Mouse (Mus musculus): Measurements from ENCODE around the gene Cd300lb. TPM values are rescaled to one million over a fixed set of nuclear protein-coding genes. Genes with fewer than 3 reads are reported as not detected.

Gene Cd300lb
- polyA plus RNA-seq (2015; fragmentation: Nextera tagmentation; extraction: Ambion mirVana), result 0.14 and 0.19 TPM in 2 replicates

DNA sequence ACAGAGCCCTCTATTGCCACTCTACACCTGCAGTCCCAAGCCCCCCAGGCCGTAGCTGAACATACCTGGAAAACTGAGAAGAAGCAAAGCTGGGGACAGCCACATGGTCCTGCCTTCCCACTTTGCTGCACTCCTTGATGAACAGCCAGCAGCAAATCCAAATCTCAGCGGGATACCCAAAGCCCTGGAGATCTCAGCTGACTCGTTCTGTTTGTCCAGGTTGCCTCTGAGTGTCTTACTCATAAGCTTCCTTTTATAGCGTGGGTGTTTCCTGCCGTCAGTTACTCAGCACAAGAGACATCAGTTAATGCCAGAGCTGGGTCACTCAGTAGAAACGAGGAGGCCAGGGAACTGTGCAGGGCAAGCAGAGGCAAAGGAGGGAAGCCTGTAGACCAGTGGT, at the start of gene Cd300lb:
Gene Cd300lb, minus strand, starts transcription at position 243 of the 400 bp plus-strand sequence.
- WGBS, result 57% methylated on average over 6 of the region's 6 CpGs

DNA sequence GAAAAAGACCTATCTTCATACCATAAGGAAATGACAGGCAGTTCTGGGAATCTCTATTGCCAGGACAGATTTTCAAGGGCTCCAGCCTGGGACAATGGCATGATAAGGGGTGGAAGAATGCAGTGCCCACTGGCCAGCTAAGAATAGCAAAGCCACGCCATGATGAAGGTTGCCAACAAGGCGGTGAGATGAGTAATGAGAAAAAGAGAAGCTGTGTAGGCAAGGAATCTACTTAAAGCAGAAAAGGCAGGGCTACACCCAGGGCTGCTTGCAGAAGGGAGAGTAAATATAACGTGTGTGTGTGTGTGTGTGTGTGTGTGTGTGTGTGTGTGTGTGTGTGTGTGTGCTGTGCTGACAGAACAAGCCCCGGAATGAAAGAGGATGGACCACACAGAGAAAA, 47.7 kb upstream of the Cd300lb start:
- no peak overlapping the region for H3K4me2 ChIP-seq (replicated peaks)
- WGBS, result 77% methylated on average over 3 of the region's 4 CpGs
- no peaks in the 10 kb centered on the region for H3K27me3 ChIP-seq
- H3K27ac ChIP-seq, result no peak overlapping the region
- ATAC-seq (ENCODE audit: low FRiP score, low read depth), result no peak
- H3K9me3 ChIP-seq, result peaks cover 24% of the 10 kb centered on the region
- no peaks in the 10 kb centered on the region for H3K4me1 ChIP-seq
- no peak overlapping the region for H3K4me3 ChIP-seq
- H3K36me3 ChIP-seq, result no peaks in the 10 kb centered on the region
- H3K9ac ChIP-seq, result no peak overlapping the region

More for the DNA sequence above, at the start of gene Cd300lb:
- Histone ChIP-seq H3K9me3 (no peaks in the 10 kb centered on the region), H3K4me1 (no peaks in the 10 kb centered on the region), H3K9ac (no peak within 1 kb of the TSS), H3K36me3 (no peaks in the 10 kb centered on the region), H3K4me2 (replicated peaks) (no peak within 1 kb of the TSS), H3K4me3 (no peak within 1 kb of the TSS), H3K27ac (no peak within 1 kb of the TSS), H3K27me3 (no peaks in the 10 kb centered on the region)
- ATAC-seq (ENCODE audit: low FRiP score, low read depth), result no peak

DNA sequence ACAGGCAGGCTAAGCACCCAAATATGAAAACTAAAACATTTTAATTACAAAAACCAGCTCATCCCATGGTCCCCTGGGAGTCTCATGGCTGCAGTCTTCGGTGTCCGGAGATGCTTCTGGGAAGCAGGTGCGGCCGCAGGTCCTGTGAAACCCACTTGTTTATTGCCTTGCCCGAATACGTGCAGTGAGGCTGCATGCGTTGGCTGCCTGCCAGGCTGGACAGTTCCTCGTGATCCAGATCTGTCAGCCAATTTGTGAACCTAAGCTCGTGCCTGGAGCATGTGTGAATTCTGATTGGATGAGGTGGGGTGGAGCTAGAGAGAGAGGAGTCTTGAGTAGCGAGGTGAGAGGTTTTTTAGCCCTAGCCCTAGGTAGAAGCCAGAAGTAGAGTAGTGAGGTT, 38.5 kb upstream of the Cd300lb start:
- Histone ChIP-seq H3K9ac (no peak overlapping the region), H3K4me3 (no peak overlapping the region), H3K27me3 (no peaks in the 10 kb centered on the region), H3K27ac (no peak overlapping the region), H3K36me3 (no peaks in the 10 kb centered on the region), H3K4me2 (replicated peaks) (no peak overlapping the region), H3K4me1 (no peaks in the 10 kb centered on the region), H3K9me3 (peaks cover 22% of the 10 kb centered on the region)
- 78% methylated on average over 10 of the region's 10 CpGs for WGBS
- ATAC-seq (ENCODE audit: low FRiP score, low read depth), result no peak

DNA sequence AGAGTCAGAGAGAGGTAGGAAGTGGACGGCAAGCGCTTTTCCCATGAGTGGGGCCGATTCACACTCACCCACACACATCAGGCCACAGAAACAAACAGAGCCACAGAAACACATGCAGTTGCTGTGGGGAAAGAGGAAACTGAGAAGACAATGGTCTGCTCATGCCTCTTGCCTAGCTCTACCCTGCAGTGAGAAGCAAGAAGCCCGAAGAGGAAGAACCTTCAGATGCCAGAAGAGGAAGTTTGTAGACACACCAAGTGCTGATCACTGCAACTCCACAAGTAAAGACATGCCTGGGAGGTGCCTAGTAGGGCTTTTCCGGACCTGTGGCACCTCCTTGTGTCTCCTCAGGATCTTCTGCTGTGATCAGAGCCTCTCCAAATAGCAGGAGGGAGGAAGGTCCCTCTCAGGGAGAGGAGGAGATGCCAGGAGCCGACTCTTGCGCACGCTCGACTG, 34.6 kb upstream of the Cd300lb start, which contains the start of gene Cd300c:
Gene Cd300c, minus strand, starts transcription at position 406 of the 456 bp plus-strand sequence.
- no peaks in the 10 kb centered on the region for H3K4me1 ChIP-seq
- H3K36me3 ChIP-seq, result no peaks in the 10 kb centered on the region
- no peak within 1 kb of the TSS for H3K9ac ChIP-seq
- peaks cover 7% of the 10 kb centered on the region for H3K9me3 ChIP-seq
- H3K27me3 ChIP-seq, result no peaks in the 10 kb centered on the region
- H3K4me2 ChIP-seq (replicated peaks), result no peak within 1 kb of the TSS
- no peak for ATAC-seq (ENCODE audit: low FRiP score, low read depth)
- no peak within 1 kb of the TSS for H3K27ac ChIP-seq
- no peak within 1 kb of the TSS for H3K4me3 ChIP-seq
- 81% methylated on average over 9 of the region's 9 CpGs for WGBS

DNA sequence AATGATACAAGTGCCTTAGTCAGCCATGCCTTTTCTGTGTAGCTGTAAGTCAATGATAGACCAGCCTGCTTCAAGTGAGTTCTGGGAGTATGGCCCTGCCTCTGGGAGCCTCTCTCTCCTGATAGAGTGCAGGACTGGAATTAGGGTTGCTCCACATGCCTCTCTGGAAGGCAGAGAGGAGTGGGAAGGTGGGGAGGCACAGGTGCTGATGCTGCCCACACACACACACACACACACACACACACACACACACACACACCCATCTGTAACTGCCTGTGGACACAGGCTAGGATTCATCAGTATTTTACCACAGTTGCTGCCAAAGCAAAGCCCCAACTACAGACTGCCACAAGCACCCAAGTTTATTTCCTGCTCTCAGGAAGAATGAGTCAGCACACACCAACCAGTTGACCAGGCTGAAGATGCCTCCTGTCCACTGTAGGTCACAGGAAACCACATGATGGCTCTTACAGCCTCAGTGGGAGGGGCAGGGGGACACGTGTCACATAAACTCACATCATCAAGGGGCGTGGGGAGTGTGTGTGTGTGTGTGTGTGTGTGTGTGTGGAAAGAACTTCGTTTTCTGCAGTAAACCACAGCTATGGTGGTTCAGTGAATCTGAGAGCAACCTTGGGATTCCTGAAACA, 31.1 kb upstream of the Cd300lb start:
- no peak overlapping the region for H3K4me2 ChIP-seq (replicated peaks)
- H3K4me1 ChIP-seq, result no peaks in the 10 kb centered on the region
- no peak for ATAC-seq (ENCODE audit: low FRiP score, low read depth)
- H3K27ac ChIP-seq, result no peak overlapping the region
- no peaks in the 10 kb centered on the region for H3K36me3 ChIP-seq
- no peaks in the 10 kb centered on the region for H3K27me3 ChIP-seq
- 58% methylated on average over 3 of the region's 3 CpGs for WGBS
- H3K9me3 ChIP-seq, result no peaks in the 10 kb centered on the region
- no peak overlapping the region for H3K4me3 ChIP-seq
- H3K9ac ChIP-seq, result no peak overlapping the region

DNA sequence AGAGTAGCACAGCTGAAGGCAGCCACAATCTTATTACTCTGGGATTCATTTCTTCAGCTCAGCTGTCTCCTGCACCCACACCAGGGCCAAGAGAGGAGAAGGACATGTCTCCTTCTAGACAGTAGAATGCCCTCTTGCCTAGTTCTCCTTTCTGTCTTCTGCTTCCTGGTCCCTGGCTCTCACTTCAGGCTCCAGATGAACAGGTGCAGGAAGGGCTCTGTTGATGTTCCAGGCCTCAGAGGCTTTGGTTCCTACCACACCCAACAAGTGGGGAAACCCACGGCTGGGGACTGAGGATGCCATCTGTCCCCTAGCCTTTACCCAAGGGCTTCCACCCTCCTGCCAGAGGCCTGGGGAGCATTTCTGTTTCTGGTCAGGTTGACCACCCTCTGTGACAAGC, 26.2 kb upstream of the Cd300lb start:
- Histone ChIP-seq H3K4me1 (no peaks in the 10 kb centered on the region), H3K9me3 (no peaks in the 10 kb centered on the region), H3K27ac (no peak overlapping the region), H3K36me3 (no peaks in the 10 kb centered on the region), H3K9ac (no peak overlapping the region), H3K27me3 (no peaks in the 10 kb centered on the region), H3K4me3 (no peak overlapping the region), H3K4me2 (replicated peaks) (no peak overlapping the region)
- ATAC-seq (ENCODE audit: low FRiP score, low read depth), result no peak
- 65% methylated on average over 1 of the region's 1 CpGs for WGBS

DNA sequence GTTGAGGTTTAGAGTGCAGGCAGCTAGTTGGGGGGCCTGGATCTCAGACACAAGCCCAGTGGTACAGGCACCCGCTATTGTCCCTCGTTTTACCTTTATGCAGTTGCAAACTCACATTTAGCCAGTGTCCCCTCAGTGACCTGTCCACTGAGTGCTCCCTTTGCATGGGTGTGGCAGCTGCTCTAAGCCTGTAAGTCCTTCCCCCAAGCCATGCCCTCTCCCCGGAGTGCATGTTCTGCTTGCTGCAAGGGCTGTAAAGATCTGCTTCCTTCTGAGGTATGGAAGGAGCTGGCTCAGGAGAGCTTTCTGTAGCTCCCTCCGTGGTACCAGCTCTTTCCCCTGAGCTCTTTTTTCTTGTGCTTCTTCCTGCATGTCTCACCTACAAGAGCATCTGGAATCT, 595 bp downstream of the Cd300lb start:
- no peak overlapping the region for H3K9ac ChIP-seq
- WGBS, result 72% methylated on average over 4 of the region's 4 CpGs
- no peaks in the 10 kb centered on the region for H3K27me3 ChIP-seq
- no peak overlapping the region for H3K27ac ChIP-seq
- H3K4me2 ChIP-seq (replicated peaks), result no peak overlapping the region
- no peak for ATAC-seq (ENCODE audit: low FRiP score, low read depth)
- H3K4me3 ChIP-seq, result no peak overlapping the region
- H3K4me1 ChIP-seq, result no peaks in the 10 kb centered on the region
- H3K9me3 ChIP-seq, result no peaks in the 10 kb centered on the region
- no peaks in the 10 kb centered on the region for H3K36me3 ChIP-seq

DNA sequence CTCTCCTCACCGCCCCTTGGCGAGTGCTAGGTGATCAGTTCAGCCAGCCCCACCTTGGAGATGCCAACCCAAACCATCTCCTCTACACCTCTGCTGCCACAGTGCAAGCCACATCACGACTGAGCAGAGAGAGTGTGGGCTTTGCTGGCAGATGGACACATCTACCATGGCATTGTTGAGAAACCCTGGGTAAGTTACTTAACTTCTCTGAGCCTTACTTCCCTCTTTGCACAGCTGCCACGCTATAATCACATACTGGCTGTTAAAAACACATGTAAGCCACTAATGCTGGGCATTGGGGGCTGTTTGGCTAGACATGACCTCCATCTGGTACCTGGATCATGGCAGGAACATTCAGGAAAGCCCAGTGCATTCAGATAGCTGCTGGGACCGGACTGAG, 3.1 kb downstream of the Cd300lb start:
- no peak for ATAC-seq (ENCODE audit: low FRiP score, low read depth)
- WGBS, result 68% methylated on average over 5 of the region's 5 CpGs
- no peak overlapping the region for H3K27ac ChIP-seq
- H3K4me1 ChIP-seq, result no peaks in the 10 kb centered on the region
- no peak overlapping the region for H3K4me2 ChIP-seq (replicated peaks)
- no peaks in the 10 kb centered on the region for H3K9me3 ChIP-seq
- no peaks in the 10 kb centered on the region for H3K27me3 ChIP-seq
- H3K4me3 ChIP-seq, result no peak overlapping the region
- H3K9ac ChIP-seq, result no peak overlapping the region
- H3K36me3 ChIP-seq, result no peaks in the 10 kb centered on the region

DNA sequence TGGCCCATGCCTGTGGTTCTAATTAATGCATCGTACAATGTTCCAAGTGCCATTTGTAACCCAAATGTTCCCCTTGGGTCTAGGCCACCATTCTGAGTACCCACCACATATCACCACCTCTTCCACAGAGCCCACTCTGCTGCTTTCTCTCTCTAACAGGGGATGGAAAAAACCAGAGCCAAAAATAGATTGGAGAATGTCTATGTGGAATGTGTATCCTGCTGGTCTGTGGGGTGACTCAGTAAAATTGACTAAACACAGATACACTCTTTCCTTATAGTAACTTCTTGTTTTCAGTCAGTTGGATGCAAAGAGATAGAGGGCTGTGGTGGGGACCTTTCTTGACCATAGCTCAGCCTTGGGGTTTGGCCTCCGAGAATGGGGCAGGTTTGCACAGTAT, 4.6 kb downstream of the Cd300lb start:
- Histone ChIP-seq H3K9me3 (no peaks in the 10 kb centered on the region), H3K36me3 (no peaks in the 10 kb centered on the region), H3K4me1 (no peaks in the 10 kb centered on the region), H3K27me3 (no peaks in the 10 kb centered on the region), H3K4me3 (no peak overlapping the region), H3K9ac (no peak overlapping the region), H3K27ac (no peak overlapping the region), H3K4me2 (replicated peaks) (no peak overlapping the region)
- no peak for ATAC-seq (ENCODE audit: low FRiP score, low read depth)
- 79% methylated on average over 2 of the region's 2 CpGs for WGBS

DNA sequence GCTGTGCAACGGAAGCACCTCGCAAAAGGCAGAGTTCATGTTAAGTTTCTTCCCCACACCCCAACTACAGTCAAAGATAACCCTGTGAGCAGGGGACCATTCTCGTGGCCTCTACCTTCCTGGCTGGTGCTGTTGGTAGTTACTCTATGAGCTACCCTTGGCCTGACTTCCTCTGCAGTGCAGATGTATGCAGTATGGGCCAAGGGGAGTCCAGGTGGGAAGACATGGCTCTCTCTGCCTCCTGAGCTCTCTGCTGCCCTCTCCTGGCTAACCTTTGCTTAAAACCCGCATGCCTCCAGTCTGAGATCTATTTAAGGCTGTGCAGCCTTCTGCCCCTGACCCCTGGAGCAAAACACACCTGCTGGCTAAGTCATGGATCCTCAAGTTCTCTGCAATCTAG, 10.2 kb downstream of the Cd300lb start:
- Histone ChIP-seq H3K9ac (no peak overlapping the region), H3K36me3 (no peaks in the 10 kb centered on the region), H3K4me3 (no peak overlapping the region), H3K9me3 (no peaks in the 10 kb centered on the region), H3K4me2 (replicated peaks) (no peak overlapping the region), H3K4me1 (no peaks in the 10 kb centered on the region), H3K27me3 (no peaks in the 10 kb centered on the region), H3K27ac (no peak overlapping the region)
- no peak for ATAC-seq (ENCODE audit: low FRiP score, low read depth)
- 73% methylated on average over 4 of the region's 4 CpGs for WGBS

DNA sequence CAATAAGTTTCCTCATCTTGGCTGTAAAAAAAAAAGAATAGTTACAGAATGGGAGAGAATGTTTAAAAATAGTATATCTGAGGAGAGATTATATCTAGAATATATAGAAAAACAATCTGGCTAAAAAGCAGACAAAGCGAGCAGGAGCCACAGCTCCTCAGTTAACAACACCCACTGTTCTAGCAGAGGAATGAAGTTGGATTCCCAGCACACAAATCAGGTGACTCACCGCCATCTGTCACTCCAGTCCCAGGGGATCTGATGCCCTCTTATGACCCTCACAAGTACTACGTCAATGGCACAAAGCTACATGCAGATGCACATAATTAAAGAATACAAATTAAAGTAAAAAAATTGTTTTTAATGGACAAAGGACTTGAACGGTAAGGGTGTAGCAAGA, 11.7 kb downstream of the Cd300lb start:
- Histone ChIP-seq H3K36me3 (no peaks in the 10 kb centered on the region), H3K4me2 (replicated peaks) (no peak overlapping the region), H3K27ac (no peak overlapping the region), H3K27me3 (no peaks in the 10 kb centered on the region), H3K9ac (no peak overlapping the region), H3K4me3 (no peak overlapping the region), H3K9me3 (no peaks in the 10 kb centered on the region), H3K4me1 (no peaks in the 10 kb centered on the region)
- no peak for ATAC-seq (ENCODE audit: low FRiP score, low read depth)
- WGBS, result 72% methylated on average over 4 of the region's 4 CpGs

DNA sequence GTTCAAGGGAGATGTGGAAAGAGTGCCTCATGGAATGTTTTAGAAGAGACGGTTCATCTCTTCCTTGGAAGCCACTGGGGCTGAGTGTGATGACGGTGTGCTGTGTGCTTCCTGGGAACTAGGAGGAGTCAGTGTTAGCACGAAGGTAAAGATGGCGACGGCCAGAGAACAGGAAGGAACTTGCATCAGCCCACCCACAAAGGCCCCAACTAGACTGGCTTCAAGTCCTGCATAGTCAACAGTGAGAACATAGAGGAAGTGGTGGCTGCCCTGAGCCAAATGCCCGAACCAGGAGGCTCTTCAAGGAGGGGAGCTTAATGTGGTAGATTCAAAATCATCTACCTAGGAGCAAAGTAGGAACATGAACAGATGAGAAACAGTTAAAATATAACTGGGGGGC, 17.1 kb downstream of the Cd300lb start:
- H3K9ac ChIP-seq, result no peak overlapping the region
- no peak overlapping the region for H3K27ac ChIP-seq
- no peak for ATAC-seq (ENCODE audit: low FRiP score, low read depth)
- peaks cover 12% of the 10 kb centered on the region; the same call in 1 of the 2 replicates for H3K27me3 ChIP-seq
- no peaks in the 10 kb centered on the region for H3K36me3 ChIP-seq
- 81% methylated on average over 6 of the region's 6 CpGs for WGBS
- H3K4me3 ChIP-seq, result no peak overlapping the region
- no peaks in the 10 kb centered on the region for H3K4me1 ChIP-seq
- no peak overlapping the region for H3K4me2 ChIP-seq (replicated peaks)
- no peaks in the 10 kb centered on the region for H3K9me3 ChIP-seq

DNA sequence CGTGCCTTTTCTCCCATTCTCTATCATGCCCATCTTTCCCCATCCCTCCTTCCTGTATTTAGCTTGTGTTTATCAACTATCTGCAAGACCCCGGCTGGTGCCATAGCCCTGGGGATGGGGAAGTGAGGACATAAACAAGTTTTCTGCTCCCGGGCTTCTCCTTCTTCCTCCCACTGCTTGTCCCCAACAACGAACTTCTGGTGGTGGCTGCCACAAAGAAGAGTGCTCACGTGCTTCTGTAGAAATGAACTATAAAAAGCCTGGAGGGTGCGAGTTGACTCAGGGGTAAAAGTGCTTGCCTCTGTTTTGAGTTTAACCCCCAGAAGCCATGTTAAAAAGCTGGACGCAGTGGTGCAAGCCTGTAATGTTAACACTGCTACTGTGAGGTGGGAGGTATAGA, 19.2 kb downstream of the Cd300lb start:
- Histone ChIP-seq H3K4me3 (no peak overlapping the region), H3K36me3 (no peaks in the 10 kb centered on the region), H3K9me3 (no peaks in the 10 kb centered on the region), H3K9ac (no peak overlapping the region), H3K27me3 (peaks cover 12% of the 10 kb centered on the region; the same call in 1 of the 2 replicates), H3K4me2 (replicated peaks) (no peak overlapping the region), H3K4me1 (no peaks in the 10 kb centered on the region), H3K27ac (no peak overlapping the region)
- ATAC-seq (ENCODE audit: low FRiP score, low read depth), result no peak
- 23% methylated on average over 7 of the region's 7 CpGs for WGBS

All from limb, embryonic 13.5 days (tissue).